Comparison of ENCODE assay signal across 23 mouse cellular contexts in the genomic region with DNA sequence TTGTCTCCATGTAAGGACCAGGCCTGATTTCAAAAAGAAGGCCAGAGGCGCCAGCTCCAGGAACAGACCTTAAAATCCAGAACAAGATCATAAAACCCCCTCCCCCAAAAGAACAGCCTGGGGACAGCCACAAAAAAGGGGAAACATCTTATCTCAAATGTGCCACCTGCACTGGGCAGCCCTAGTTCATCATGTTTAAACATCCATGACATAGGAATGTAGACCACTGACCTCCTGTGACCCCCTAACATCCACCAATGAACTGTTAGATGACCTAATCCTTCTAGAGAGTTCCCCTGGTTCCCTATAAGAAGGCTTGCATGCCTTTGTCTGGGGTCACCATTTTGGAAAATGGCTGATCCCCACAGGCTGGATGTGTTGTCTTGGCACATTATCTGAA.
"Had no signal": no experiment of that assay in that cellular context is flagged by ENCODE, and none has a peak within 500 bp of the region (broad histone marks: within the 10 kb centered on the region; RNA-seq: fewer than 3 reads in every experiment).

No protein-coding gene starts in this region.

- H3K9me3 ChIP-seq: heart, embryonic 10.5 days; heart, embryonic 12.5 days; hindbrain, embryonic 15.5 days; liver, embryonic 12.5 days had no signal

- H3K27ac ChIP-seq: heart, embryonic 10.5 days; hindbrain, postnatal 0 days; kidney, embryonic 15.5 days; kidney, postnatal 0 days; limb, embryonic 12.5 days; liver, embryonic 12.5 days had no signal

- H3K9ac ChIP-seq: heart, embryonic 12.5 days; hindbrain, embryonic 13.5 days; hindbrain, embryonic 15.5 days; kidney, embryonic 15.5 days; limb, embryonic 12.5 days; liver, embryonic 12.5 days had no signal

- H3K4me3 ChIP-seq: heart, embryonic 10.5 days; heart, embryonic 12.5 days; hindbrain, embryonic 13.5 days; hindbrain, embryonic 15.5 days; kidney, embryonic 15.5 days; limb, embryonic 12.5 days; liver, embryonic 12.5 days had no signal

- H3K4me2 ChIP-seq: heart, embryonic 12.5 days; hindbrain, embryonic 13.5 days; hindbrain, embryonic 15.5 days; kidney, embryonic 15.5 days; limb, embryonic 12.5 days; liver, embryonic 12.5 days had no signal

- H3K36me3 ChIP-seq: heart, embryonic 12.5 days; hindbrain, embryonic 13.5 days; hindbrain, embryonic 15.5 days; kidney, embryonic 15.5 days; limb, embryonic 12.5 days; liver, embryonic 12.5 days had no signal

- H3K27me3 ChIP-seq: heart, embryonic 12.5 days; hindbrain, embryonic 15.5 days; limb, embryonic 12.5 days; liver, embryonic 12.5 days had no signal

- ATAC-seq: hindbrain, postnatal 0 days; intestine, embryonic 16.5 days; liver, embryonic 12.5 days had no signal

- H3K4me1 ChIP-seq: liver, embryonic 12.5 days had no signal

- DNase-seq: gastrocnemius, postnatal 14 days; gastrocnemius, postnatal 36 days; heart, adult 18-20 months; heart, postnatal 10 days; kidney, adult 11 months; kidney, adult 2 months; kidney, adult 9 months; kidney, postnatal 14 days; kidney, postnatal 36 days; layer of hippocampus, adult 9-11 months; layer of hippocampus, postnatal 36 days; left cerebral cortex, postnatal 4 days; liver had no signal
